Mouse (Mus musculus) G1E-ER4 (cell line): ENCODE measurements around the gene Eps8l1. TPM values are rescaled to one million over a fixed set of nuclear protein-coding genes. Genes with fewer than 3 reads are reported as not detected.

Experiments
- GATA1 ChIP-seq: IDR thresholded peaks from one replicate; pipeline ENCODE4 v1.8.0; 2012; ENCODE audit warnings: low read length, inconsistent platforms
- polyA plus RNA-seq: library from polyadenylated mRNA; stranded (reverse); fragments of >175 nt; gene quantifications from 2 replicates; pipeline ENCODE4 v1.2.3, GENCODE M21; 2012

Eps8l1 gene
- polyA plus RNA-seq, 1 experiment = not detected

DNA sequence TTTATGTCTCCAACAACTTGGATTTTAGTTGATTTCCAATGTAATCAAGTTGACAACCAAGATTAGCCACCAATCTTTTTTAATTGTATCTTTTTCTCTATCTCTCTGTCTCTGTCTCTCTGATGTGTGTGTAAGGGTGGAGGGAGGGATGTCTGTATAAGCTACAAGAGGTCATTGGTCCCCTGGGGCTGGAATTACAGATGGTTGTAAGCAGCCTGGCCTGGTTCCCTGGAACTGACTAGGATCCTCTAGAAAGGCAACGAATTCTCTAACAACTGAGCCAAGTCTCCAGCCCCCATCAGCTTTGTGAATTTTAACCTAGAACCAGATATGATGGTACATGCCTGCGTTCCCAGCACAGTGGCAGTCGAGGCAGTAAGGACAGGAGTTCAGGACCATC is 7.3 kb downstream of the Eps8l1 start:
- TF ChIP-seq GATA1 = no peak

DNA sequence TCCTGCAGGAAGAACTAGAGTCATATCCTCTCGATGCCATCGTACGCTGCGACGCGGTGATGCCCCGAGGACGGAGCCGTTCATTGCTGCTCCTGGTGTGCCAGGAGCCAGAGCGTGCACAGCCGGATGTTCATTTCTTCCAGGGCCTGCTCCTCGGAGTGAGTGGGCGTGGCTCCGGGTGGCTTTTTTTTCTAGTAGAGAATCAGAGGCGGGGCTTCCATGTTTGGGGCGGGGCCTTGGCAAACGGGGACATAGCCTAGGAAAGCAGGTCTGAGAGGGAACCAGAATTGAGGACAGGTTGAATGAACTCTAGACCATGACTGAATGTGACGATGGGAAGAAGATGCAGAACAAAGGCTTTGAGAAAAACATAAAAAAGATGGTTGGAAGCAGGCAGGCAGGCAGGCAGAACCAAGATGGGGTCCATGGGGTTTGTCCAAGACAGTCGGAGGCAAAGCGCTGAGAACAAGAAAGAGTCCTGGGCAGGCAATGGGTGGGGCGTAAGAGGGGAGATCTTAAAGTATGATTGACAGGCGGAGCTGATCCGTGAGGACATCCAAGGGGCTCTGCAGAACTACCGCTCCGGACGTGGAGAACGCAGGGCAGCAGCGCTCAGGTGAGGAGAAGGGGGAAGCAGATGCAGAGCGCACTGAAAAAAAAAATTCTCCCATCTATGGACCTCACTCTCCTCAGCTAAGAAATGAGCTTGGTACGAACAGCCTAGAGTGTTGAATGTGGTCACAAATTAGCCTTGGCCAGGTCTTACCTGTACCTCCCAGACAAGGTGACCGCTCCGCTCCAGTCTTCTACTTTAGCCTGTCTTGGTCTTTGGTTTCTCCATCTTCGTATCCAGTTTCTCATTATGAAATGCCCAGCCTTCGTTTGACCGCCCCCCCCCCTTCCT is 10.1 kb downstream of the Eps8l1 start:
- no peak for TF ChIP-seq GATA1

DNA sequence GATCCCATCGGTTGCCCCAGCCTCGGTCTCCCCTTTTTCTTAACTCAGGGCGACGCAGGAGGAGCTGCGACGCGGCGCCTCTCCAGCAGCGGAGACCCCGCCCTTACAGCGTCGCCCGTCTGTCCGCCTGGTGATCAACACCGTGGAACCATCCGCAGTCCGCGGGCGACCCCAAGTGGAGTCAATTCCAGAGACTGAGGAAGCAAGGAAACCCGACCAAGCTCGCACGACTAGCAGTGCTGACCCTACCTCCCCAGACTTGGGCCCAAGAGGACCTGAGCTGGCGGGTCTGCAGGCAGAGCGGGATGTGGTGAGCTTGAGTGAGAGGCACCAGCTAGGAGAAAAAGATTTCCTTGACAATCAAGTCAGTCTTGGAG is 10.7 kb downstream of the Eps8l1 start:
- no peak for TF ChIP-seq GATA1

DNA sequence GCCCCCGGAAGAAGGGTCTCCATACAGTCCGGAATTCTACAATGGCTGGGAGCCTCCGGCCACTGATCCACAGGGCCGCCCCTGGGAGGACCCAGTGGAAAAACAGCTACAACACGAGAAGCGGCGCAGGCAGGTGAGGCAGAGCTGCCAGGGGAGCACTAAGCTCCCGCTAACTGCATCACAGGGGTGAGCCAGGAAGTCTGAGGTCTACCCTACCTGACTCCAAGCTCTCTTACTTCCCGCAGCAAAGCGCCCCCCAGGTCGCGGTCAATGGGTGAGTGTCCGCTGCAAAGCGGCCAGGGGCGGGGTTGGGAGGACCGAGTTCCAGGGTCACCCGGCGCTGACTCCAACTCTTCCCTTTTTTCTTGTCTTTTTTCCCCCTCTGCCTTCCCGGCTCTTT is 13.5 kb downstream of the Eps8l1 start:
- no peak for TF ChIP-seq GATA1

DNA sequence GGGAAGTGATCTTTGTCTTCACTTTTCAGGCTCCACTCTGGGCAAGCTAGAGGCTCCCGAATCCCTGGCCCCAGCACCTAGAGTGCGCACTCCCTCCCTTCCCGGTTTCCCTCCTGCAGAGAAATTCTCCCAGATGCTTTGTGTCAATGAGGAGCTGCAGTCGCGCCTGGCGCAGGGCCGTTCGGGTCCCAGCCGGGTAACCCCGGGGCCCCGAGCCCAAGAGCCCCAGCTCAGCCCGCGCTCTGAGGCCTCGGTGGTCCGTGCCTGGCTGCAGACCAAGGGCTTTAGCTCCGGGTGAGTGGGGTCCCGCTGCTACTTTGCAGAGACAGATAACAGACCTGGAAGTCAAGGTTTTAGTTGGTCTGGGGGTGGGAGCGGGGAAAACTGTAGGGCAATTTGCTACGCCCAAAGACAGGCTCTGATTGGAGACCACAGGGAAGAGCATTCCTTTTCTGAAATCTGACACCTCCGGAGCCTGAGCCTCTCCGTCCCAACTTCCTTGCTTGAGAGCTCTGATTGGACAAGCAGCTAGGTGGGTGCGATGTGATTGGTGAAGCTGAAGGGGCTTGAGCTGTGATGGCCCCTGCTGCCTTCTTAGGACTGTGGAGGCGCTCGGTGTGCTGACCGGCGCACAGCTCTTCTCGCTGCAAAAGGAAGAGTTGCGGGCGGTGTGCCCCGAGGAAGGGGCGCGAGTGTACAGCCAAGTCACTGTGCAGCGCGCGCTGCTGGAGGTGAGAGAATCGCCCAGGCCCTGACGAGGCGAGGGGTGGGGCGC is 17.7 kb downstream of the Eps8l1 start:
- no peak for TF ChIP-seq GATA1

DNA sequence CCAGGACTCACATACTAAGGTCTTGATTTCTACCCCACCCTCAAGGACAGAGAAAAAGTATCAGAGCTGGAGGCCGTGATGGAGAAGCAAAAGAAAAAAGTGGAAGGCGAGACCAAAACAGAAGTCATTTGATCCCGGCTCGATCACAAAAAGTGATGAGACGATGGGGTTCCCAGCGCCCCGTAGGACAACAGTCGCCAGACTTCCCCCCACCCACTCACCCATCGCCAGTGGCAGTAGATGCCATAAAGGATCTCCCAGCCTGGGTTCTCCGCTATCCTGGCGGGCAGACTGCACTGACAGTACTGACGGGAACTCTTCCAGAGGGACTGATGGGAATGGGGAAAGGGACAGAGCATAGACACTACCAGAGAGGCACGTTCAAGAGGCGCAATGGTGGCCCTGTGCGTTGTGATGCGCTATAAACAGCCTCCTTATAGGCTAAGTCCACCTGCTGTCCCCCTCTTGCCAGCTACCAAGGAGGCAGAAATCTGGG is 18.4 kb downstream of the Eps8l1 start:
- no peak for TF ChIP-seq GATA1

DNA sequence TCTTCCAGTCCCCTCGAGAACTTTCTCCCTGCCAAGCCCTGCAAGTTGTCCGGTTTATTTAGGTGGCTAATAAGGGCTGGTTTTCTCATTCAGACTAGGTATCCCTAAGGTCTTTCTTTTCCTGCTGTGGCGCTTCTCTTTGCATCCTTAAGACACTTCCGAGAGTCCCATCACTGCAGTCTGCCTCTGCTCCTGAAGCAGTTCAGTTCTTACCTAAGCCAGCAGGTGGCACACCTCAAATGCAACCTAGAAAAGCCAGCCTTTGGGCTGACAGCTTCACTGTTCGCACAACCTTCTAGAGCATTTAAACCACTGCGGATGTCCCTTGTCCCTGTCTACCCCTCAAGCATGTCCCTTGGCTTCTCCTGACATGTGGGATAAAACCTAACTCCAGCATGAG is 19.2 kb downstream of the Eps8l1 start:
- TF ChIP-seq GATA1 = no peak

DNA sequence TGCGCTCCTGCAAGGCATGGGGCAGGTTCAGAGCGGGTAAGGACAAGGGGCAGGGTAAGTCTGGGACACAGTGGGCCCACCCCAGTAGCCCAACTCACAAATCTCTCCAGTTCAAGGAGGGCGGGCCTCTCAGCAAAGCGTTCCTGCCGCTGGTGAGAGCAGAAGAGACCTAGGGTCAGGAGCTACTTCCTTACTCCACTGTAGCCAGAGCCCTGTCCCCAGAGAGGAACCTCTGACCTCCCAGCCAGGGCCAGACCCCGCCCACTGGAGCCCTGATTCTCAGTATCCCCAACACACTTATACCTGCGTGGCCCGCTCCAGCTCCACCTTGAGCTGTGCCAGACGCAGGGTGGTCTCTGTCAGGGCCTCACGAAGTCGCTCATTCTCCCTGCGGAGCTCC is 21.8 kb downstream of the Eps8l1 start:
- no peak for TF ChIP-seq GATA1

DNA sequence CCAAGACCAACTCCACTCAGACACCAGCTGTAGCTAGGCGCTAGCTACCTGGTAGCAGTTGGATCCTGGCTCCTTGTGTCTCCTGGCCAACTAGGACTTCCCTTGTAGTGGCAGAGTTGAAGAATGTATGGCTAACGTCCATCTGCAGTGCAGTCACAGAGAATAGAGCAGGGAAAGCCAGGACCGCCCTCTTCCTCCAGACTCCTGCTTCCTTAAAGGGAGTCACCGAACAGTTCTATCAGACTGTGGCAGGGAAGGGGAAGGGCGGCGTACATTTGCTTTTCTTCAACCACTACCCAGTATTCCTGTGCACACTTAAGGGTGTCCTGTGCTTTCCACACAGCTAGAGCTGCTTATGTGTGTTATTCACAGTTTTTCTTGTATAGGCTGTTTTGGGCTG is 30.8 kb downstream of the Eps8l1 start:
- no peak for TF ChIP-seq GATA1

DNA sequence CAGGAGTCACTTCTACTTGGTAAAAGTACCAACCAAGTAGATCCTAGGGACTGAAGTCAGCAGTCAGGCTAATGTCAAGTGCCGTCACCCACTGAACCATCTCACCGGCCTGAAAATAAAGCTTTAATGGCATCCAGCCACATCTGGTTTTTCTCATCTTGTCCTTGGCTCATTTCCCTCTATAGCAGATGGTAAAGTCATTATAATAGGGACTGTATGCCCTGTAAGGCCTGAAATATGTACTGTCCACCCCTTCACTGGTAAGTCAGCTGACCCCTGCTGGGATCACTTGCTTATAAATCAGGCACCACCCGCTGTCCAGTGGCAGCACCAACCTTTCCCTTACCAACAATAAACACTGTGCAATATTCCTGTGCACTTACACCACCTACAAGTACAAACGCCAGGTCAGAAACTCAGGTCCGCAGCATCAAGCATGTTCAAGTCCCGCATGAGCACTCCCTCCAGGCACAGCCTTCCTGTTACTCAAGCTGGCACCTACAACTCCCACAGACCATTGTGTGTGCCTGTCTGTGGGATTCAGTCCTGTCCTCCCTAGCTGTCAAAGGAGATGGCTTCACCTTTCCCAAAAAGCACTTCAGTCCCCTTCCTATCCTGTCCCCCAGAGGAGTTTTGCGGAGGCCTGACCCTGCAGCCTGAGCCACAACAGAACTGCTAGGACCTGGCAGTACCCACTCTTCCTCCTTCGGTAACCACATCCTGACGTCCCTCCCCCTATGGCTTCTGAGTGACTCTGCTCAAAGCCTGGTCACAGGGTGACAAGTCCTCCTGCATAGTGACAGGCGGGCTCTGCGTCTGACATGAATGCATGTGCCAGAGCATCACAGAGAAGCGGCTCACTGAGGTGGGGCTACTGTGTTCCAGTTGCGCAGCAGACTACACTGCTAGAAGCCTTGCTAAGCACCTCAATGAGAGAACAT is 32.1 kb downstream of the Eps8l1 start:
- no peak for TF ChIP-seq GATA1

DNA sequence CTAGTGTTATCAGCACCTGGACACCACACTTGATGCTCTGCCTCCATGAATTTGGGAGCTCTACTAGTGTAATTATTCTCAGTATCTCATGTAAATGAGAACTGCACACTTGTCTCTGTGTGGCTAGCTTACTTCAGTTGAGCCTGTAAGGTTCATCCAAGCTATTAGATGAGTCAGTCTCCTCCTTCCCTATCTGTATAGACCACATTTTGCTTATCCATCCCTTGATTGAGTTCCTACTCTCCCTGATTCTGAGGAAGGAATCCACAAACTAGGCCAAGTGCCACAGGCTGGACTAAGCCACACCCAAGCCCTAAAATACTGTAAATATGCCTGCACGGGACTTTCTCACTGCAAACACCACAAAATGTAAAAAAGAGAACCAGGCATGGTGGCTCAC is 33.5 kb downstream of the Eps8l1 start:
- TF ChIP-seq GATA1 = no peak

DNA sequence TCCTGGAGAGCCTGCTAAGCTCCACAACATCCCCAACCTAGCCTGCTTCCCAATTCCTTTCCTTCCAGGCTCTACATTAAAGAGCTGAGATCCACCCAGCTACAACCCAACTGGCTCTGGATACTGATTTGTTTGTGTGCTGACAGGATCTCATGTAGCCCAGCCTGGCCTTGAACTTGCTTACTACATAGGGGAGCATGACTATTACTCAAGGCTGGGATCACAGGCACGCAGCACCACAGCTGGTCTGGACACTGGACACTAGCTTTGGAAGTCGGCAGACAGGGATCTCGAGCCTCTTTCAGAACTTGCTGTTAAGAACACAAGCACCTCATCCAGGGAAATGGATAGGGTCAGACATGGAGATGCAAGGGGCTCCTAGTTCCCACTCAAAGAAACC is 36.0 kb downstream of the Eps8l1 start:
- TF ChIP-seq GATA1 = no peak

DNA sequence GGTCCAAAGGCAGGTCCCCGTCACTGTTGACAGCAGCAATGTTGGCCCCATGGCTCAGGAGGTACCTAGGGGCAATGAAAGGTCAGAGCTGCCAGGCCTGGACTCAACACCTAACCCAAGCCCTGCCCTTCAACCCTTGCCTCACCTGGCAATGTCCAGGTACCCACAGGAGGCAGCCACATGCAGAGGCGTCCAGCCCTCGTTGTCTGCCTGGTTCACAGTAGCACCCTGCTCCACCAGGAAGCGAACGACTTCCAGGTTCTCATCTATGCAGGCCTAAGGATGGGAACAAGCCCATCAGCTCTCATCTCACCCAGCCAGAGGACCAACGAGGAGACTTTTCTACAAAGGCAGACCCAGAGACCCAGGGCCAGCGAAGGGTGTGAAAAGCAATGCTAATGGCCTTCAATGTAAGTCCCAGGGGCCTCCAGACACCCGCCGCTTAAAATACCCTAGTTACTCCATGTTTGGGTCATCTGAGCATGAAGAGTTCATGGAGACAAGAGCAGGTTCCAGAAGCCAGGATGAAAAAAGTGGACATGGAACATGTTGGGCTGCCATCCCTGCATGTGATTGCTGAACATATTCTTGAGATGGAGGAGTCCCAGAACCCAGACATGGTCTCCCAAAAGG is 36.9 kb downstream of the Eps8l1 start:
- no peak for TF ChIP-seq GATA1

DNA sequence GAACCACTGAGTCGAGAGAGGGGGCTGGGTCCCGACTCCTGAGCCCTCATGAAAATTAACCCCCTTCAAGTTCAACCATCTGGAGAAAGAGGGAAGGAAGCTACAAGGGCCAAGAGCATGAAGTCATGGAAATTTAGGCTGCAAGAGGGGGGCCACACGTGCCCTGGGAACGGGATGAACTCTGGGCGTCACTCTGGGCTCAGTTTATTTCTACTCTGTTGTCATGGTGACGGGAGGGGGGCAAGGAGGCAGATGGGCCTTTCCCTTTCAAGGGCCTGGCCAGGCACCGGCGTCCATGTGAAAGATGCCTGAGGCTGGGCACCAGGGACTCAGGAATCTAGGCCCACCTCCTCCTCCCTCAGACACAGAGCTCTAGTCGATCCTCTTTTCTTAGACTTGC is 37.8 kb downstream of the Eps8l1 start:
- TF ChIP-seq GATA1 = no peak

DNA sequence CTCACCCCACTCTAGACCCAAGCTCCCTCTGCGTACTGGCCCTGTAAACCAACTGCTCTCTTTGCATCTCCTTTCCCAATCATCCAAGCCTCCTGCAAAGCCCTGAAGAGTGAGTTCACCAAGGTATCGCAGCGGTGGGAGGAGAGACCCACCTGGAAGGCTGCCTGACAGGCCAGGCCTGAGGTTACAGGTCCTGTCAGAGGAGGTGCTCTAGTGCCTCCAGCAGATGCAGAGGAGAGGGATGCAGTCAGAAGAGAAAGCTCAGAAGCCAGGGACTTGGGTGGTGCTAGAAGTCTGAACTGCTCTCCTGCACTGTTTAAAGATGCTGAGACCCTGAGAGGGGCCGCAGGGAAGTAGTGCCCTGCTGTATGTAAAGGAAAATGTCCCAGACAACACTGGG is 38.6 kb downstream of the Eps8l1 start:
- TF ChIP-seq GATA1 = no peak
